Mouse (Mus musculus): ENCODE measurements at regions not wholly inside any gene's neighbourhood (a gene's known extent, or its start where the extent isn't known, plus 50 kb on each side); places are given as distances from the start of the nearest gene placed in this dataset.

- no peaks in the 10 kb centered on the region for H3K27me3 ChIP-seq (ENCODE audit: insufficient read depth, low read length)
- no peaks in the 10 kb centered on the region for H3K4me1 ChIP-seq (ENCODE audit: insufficient read depth, low read length)
- H3K36me3 ChIP-seq (ENCODE audit: insufficient read depth, low read length): no peaks in the 10 kb centered on the region
- no peak for DNase-seq (ENCODE audit: low spot score)
- no peak overlapping the region for H3K4me3 ChIP-seq (ENCODE audit: low read depth, low read length)
- H3K4me2 ChIP-seq (ENCODE audit: low read depth, low read length, poor library complexity, severe bottlenecking): no peak overlapping the region
- ATAC-seq (ENCODE audit: low FRiP score): no peak
- no peak overlapping the region for H3K27ac ChIP-seq (ENCODE audit: low read depth, low read length)
- H3K9me3 ChIP-seq (ENCODE audit: low read length): 0 out of 2 replicates have a peak, but pooled peaks cover 4% of the 10 kb centered on the region
- TF ChIP-seq CTCF (IDR thresholded peaks at IDR 0.05): no peak
- H3K9ac ChIP-seq (replicated peaks; ENCODE audit: low read length, poor library complexity, severe bottlenecking): no peak overlapping the region
- WGBS: 90% methylated on average over 5 of the region's 5 CpGs
These were observed 149.2 kb upstream of the Klf14 start for GRCm38 (mm10) chr6:31107916-31108685.

- ATAC-seq (ENCODE audit: low FRiP score) (no peak), DNase-seq (ENCODE audit: low spot score) (no peak)
- TF ChIP-seq CTCF (IDR thresholded peaks at IDR 0.05): no peak
- H3K9me3 ChIP-seq (ENCODE audit: low read length): 0 out of 2 replicates have a peak, but pooled peaks cover 4% of the 10 kb centered on the region
- H3K27me3 ChIP-seq (ENCODE audit: insufficient read depth, low read length): no peaks in the 10 kb centered on the region
- no peak overlapping the region for H3K4me3 ChIP-seq (ENCODE audit: low read depth, low read length)
- 94% methylated on average over 4 of the region's 4 CpGs for WGBS
- no peak overlapping the region for H3K27ac ChIP-seq (ENCODE audit: low read depth, low read length)
- H3K36me3 ChIP-seq (ENCODE audit: insufficient read depth, low read length): no peaks in the 10 kb centered on the region
- no peak overlapping the region for H3K9ac ChIP-seq (replicated peaks; ENCODE audit: low read length, poor library complexity, severe bottlenecking)
- no peaks in the 10 kb centered on the region for H3K4me1 ChIP-seq (ENCODE audit: insufficient read depth, low read length)
- no peak overlapping the region for H3K4me2 ChIP-seq (ENCODE audit: low read depth, low read length, poor library complexity, severe bottlenecking)
These were observed 150.7 kb upstream of the Klf14 start for GRCm38 (mm10) chr6:31109604-31110003.

GRCm38 (mm10) chr6:31112293-31113077, 153.6 kb upstream of the Klf14 start:
- no peak overlapping the region for H3K9ac ChIP-seq (replicated peaks; ENCODE audit: low read length, poor library complexity, severe bottlenecking)
- WGBS: 77% methylated on average over 13 of the region's 13 CpGs
- no peak overlapping the region for H3K27ac ChIP-seq (ENCODE audit: low read depth, low read length)
- H3K9me3 ChIP-seq (ENCODE audit: low read length): 0 out of 2 replicates have a peak, but pooled peaks cover 4% of the 10 kb centered on the region
- no peak for ATAC-seq (ENCODE audit: low FRiP score)
- no peaks in the 10 kb centered on the region for H3K27me3 ChIP-seq (ENCODE audit: insufficient read depth, low read length)
- no peak for TF ChIP-seq CTCF (IDR thresholded peaks at IDR 0.05)
- no peak overlapping the region for H3K4me3 ChIP-seq (ENCODE audit: low read depth, low read length)
- H3K4me1 ChIP-seq (ENCODE audit: insufficient read depth, low read length): no peaks in the 10 kb centered on the region
- H3K36me3 ChIP-seq (ENCODE audit: insufficient read depth, low read length): no peaks in the 10 kb centered on the region
- no peak overlapping the region for H3K4me2 ChIP-seq (ENCODE audit: low read depth, low read length, poor library complexity, severe bottlenecking)
- DNase-seq (ENCODE audit: low spot score): no peak

GRCm38 (mm10) chr6:31113558-31114326, 154.9 kb upstream of the Klf14 start:
- no peaks in the 10 kb centered on the region for H3K4me1 ChIP-seq (ENCODE audit: insufficient read depth, low read length)

GRCm38 (mm10) chr6:31114336-31115335, 155.8 kb upstream of the Klf14 start:
- DNase-seq (ENCODE audit: low spot score): no peak

More at GRCm38 (mm10) chr6:31113558-31114326, 154.9 kb upstream of the Klf14 start:
- Histone ChIP-seq H3K9me3 (ENCODE audit: low read length) (0 out of 2 replicates have a peak, but pooled peaks cover 4% of the 10 kb centered on the region), H3K27ac (ENCODE audit: low read depth, low read length) (no peak overlapping the region), H3K9ac (replicated peaks; ENCODE audit: low read length, poor library complexity, severe bottlenecking) (no peak overlapping the region), H3K4me2 (ENCODE audit: low read depth, low read length, poor library complexity, severe bottlenecking) (no peak overlapping the region), H3K27me3 (ENCODE audit: insufficient read depth, low read length) (no peaks in the 10 kb centered on the region), H3K36me3 (ENCODE audit: insufficient read depth, low read length) (no peaks in the 10 kb centered on the region), H3K4me3 (ENCODE audit: low read depth, low read length) (no peak overlapping the region)
- DNase-seq (ENCODE audit: low spot score) (no peak), ATAC-seq (ENCODE audit: low FRiP score) (no peak)
- no peak for TF ChIP-seq CTCF (IDR thresholded peaks at IDR 0.05)
- 90% methylated on average over 21 of the region's 21 CpGs for WGBS

More at GRCm38 (mm10) chr6:31114336-31115335, 155.8 kb upstream of the Klf14 start:
- Histone ChIP-seq H3K27me3 (ENCODE audit: insufficient read depth, low read length) (no peaks in the 10 kb centered on the region), H3K9me3 (ENCODE audit: low read length) (no peaks in the 10 kb centered on the region), H3K36me3 (ENCODE audit: insufficient read depth, low read length) (no peaks in the 10 kb centered on the region), H3K4me1 (ENCODE audit: insufficient read depth, low read length) (no peaks in the 10 kb centered on the region), H3K9ac (replicated peaks; ENCODE audit: low read length, poor library complexity, severe bottlenecking) (no peak overlapping the region), H3K4me2 (ENCODE audit: low read depth, low read length, poor library complexity, severe bottlenecking) (no peak overlapping the region), H3K4me3 (ENCODE audit: low read depth, low read length) (no peak overlapping the region), H3K27ac (ENCODE audit: low read depth, low read length) (no peak overlapping the region)
- 69% methylated on average over 19 of the region's 19 CpGs for WGBS
- no peak for TF ChIP-seq CTCF (IDR thresholded peaks at IDR 0.05)
- ATAC-seq (ENCODE audit: low FRiP score): no peak
